Mouse (Mus musculus) heart, postnatal 4 days (tissue): ENCODE data around the gene Gm14401. TPM values are rescaled to one million over a fixed set of nuclear protein-coding genes. Genes with fewer than 3 reads are reported as not detected.
"Not testable (repeated sequence)": the region's sequence is repeated elsewhere in the genome, so short reads cannot be mapped to it uniquely, and the experiment has no call there.

Source experiments
- DNase-seq: peaks from one replicate; pipeline ENCODE4 v3.0.0; 2021
- total RNA-seq, 2 experiments: library from RNA; stranded (reverse); gene quantifications; 2 replicates each; pipeline ENCODE4 v1.2.3; 2021

The Gm14401 gene
- not detected for total RNA-seq

- not testable (repeated sequence) for DNase-seq
Observed at GRCm38 (mm10) chr2:177073432-177074423, at the start of gene Gm14401. Gm14401 (plus strand) TSS chr2:177074320.

GRCm38 (mm10) chr2:177072807-177073206 lies 1.3 kb upstream of the Gm14401 start:
- not testable (repeated sequence) for DNase-seq

- DNase-seq, result not testable (repeated sequence)
Observed at GRCm38 (mm10) chr2:177075015-177075414, 895 bp downstream of the Gm14401 start.

- DNase-seq, result not testable (repeated sequence)
Observed at GRCm38 (mm10) chr2:177079866-177080265, 5.7 kb downstream of the Gm14401 start.

GRCm38 (mm10) chr2:177109086-177109485 lies 35.0 kb downstream of the Gm14401 start:
- DNase-seq, result not testable (repeated sequence)

GRCm38 (mm10) chr2:177129097-177129496 lies 55.0 kb downstream of the Gm14401 start:
- DNase-seq, result not testable (repeated sequence)

Other genes starting within 250 kb of the Gm14401 start
- not detected for gene Gm14408, start 243.2 kb upstream of the Gm14401 start, total RNA-seq
- gene Gm14296, start 146.5 kb upstream of the Gm14401 start, total RNA-seq, result 1 to 10 TPM; 3.5 to 4.7 TPM
- 10 to 100 TPM; 32.6 to 33.0 TPM for gene Gm14419, start 73.4 kb upstream of the Gm14401 start, total RNA-seq
- 10 to 100 TPM; 14.9 to 16.0 TPM for gene Gm14410, start 132.1 kb downstream of the Gm14401 start, total RNA-seq
- gene Gm14409, start 192.7 kb downstream of the Gm14401 start, total RNA-seq, result under 1 TPM; 0.41 to 0.81 TPM
- gene Gm14412, start 250.0 kb downstream of the Gm14401 start, total RNA-seq, result under 1 TPM; 0.41 to 0.50 TPM